Mouse (Mus musculus) effector memory CD4-positive, alpha-beta T cell, adult 7 months (primary cell): ENCODE measurements around the gene Fthl17b. TPM values are rescaled to one million over a fixed set of nuclear protein-coding genes. Genes with fewer than 3 reads are reported as not detected.

Experiments
- polyA plus RNA-seq: library from polyadenylated mRNA; unstranded; fragments of 100-300 nt; shearing (Covaris generic); gene quantifications from one replicate; pipeline ENCODE4 v1.2.1, GENCODE M21; 2017

Fthl17b gene
- polyA plus RNA-seq: not detected

GRCm38 (mm10) chrX:8962875-8963274 lies at the start of gene Fthl17b:
Fthl17b (minus strand) TSS chrX:8962975.

DNA sequence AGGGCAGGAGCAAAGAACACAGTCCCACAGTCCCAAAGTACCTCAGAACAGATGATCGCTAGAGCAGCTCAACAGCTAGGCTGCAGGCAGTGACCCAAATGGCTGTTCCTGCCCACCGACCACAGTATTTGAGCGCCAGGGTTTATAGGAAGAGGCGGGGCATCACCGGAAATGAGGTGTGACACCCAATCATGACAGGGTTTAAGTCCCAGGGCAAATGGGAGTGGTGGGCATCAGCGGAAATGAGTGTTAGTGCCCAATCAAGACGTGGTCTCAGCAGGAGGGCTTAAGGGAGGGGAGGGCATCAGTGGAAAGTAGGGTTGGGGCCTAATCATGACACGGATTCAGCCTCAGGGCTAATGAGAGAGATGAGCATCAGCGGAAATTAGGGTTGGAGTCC lies 23.9 kb upstream of the Fthl17b start, which contains the start of gene Fthl17d:
Gene Fthl17d (minus strand): TSS at position 101 of the 400 bp plus-strand sequence.

DNA sequence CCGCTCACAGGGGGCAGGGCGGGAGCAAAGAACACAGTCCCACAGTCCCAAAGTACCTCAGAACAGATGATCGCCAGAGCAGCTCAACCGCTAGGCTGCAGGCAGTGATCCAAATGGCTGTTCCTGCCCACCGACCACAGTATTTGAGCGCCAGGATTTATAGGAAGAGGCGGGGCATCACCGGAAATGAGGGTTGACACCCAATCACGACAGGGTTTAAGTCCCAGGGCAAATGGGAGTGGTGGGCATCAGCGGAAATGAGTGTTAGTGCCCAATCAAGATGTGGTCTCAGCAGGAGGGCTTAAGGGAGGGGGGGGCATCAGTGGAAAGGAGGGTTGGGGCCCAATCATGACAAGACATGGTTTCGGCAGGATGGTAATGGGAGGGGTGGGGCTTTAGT lies 13.7 kb upstream of the Fthl17b start, which contains the start of gene Fthl17c:
Gene Fthl17c (minus strand): TSS at position 101 of the 400 bp plus-strand sequence.

Other genes starting within 250 kb of the Fthl17b start
- not detected for gene Ssx9, start 214.5 kb downstream of the Fthl17b start, polyA plus RNA-seq
- not detected for gene Ssxb5, start 159.3 kb downstream of the Fthl17b start, polyA plus RNA-seq
- not detected for gene Gm6592, start 119.0 kb downstream of the Fthl17b start, polyA plus RNA-seq
- gene Gm5751, start 88.7 kb downstream of the Fthl17b start, polyA plus RNA-seq: 0.93 TPM
- 2.5 TPM for gene B630019K06Rik, start 70.6 kb downstream of the Fthl17b start, polyA plus RNA-seq
- gene Fthl17c, start 13.6 kb upstream of the Fthl17b start, polyA plus RNA-seq: not detected
- not detected for gene Fthl17d, start 23.8 kb upstream of the Fthl17b start, polyA plus RNA-seq
- gene Fthl17e, start 70.5 kb upstream of the Fthl17b start, polyA plus RNA-seq: not detected
- not detected for gene Fthl17f, start 100.0 kb upstream of the Fthl17b start, polyA plus RNA-seq
- gene 4930402K13Rik, start 141.6 kb upstream of the Fthl17b start, polyA plus RNA-seq: not detected
- 12.5 TPM for gene Lancl3, start 236.9 kb upstream of the Fthl17b start, polyA plus RNA-seq